Mouse (Mus musculus) myocyte (in vitro differentiated cells): ENCODE data around the gene Olfr690. TPM values are rescaled to one million over a fixed set of nuclear protein-coding genes. Genes with fewer than 3 reads are reported as not detected.

Source experiments
- H3K27me3 ChIP-seq: one replicate; pipeline ENCODE4 v1.6.1; 2011; ENCODE audit not compliant: control insufficient read depth, insufficient read depth, insufficient read length
- H3K36me3 ChIP-seq: one replicate; pipeline ENCODE4 v1.6.1; 2011; ENCODE audit not compliant: control insufficient read depth, insufficient read depth
- H3K4me2 ChIP-seq: one replicate; pipeline ENCODE4 v1.6.1; 2011; ENCODE audit warnings: low read depth, control low read depth
- H3K4me3 ChIP-seq: one replicate; pipeline ENCODE4 v1.5.1; 2011; ENCODE audit warnings: mild to moderate bottlenecking, control low read depth, moderate library complexity
- H3K79me2 ChIP-seq: one replicate; pipeline ENCODE4 v1.6.1; 2011; ENCODE audit not compliant: control insufficient read depth, insufficient read depth
- H3ac ChIP-seq: one replicate; pipeline ENCODE4 v1.6.1; 2011; ENCODE audit not compliant: control insufficient read depth, insufficient read length
- CEBPB ChIP-seq: IDR thresholded peaks from 2 replicates; pipeline ENCODE4 v1.6.1; 2011; ENCODE audit warnings: mild to moderate bottlenecking, moderate library complexity; ENCODE audit not compliant: poor library complexity, insufficient read depth, severe bottlenecking
- E2F4 ChIP-seq: IDR thresholded peaks from one replicate; pipeline ENCODE4 v1.6.1; 2011; ENCODE audit warnings: mild to moderate bottlenecking, control low read depth, moderate library complexity; ENCODE audit not compliant: insufficient read depth
- MAX ChIP-seq: IDR thresholded peaks from one replicate; pipeline ENCODE4 v1.6.1; 2011; ENCODE audit warnings: low read depth, mild to moderate bottlenecking, control low read depth
- MYOD1 ChIP-seq, 3 experiments: IDR thresholded peaks; one replicate each; pipeline ENCODE4 v1.6.1; 2011; ENCODE audit warnings: control low read depth in 2 of 3, low read depth in 2 of 3, mild to moderate bottlenecking in 2 of 3, moderate library complexity in 1 of 3; ENCODE audit not compliant: insufficient read length in 2 of 3, control insufficient read depth in 1 of 3
- MYOG ChIP-seq, 3 experiments: IDR thresholded peaks; one replicate each; pipeline ENCODE4 v1.6.1; 2011; ENCODE audit warnings: control low read depth in 2 of 3, low read depth in 2 of 3, mild to moderate bottlenecking in 2 of 3; ENCODE audit not compliant: insufficient read length in 2 of 3, control insufficient read depth in 1 of 3, insufficient read depth in 1 of 3
- POLR2A ChIP-seq: IDR thresholded peaks from one replicate; pipeline ENCODE4 v1.6.1; 2011; ENCODE audit warnings: low read depth, mild to moderate bottlenecking, control low read depth, moderate library complexity; ENCODE audit not compliant: insufficient read length
- POLR2AphosphoS2 ChIP-seq: IDR thresholded peaks from one replicate; pipeline ENCODE4 v1.6.1; 2011; ENCODE audit warnings: low read depth, control low read depth; ENCODE audit not compliant: insufficient read length
- REST ChIP-seq: IDR thresholded peaks from one replicate; pipeline ENCODE4 v1.6.1; 2011; ENCODE audit warnings: mild to moderate bottlenecking, control low read depth, moderate library complexity; ENCODE audit not compliant: insufficient read depth, insufficient read length
- SRF ChIP-seq: IDR thresholded peaks from one replicate; pipeline ENCODE4 v1.6.1; 2011; ENCODE audit warnings: low read depth; ENCODE audit not compliant: control insufficient read depth, insufficient read length
- TCF12 ChIP-seq: IDR thresholded peaks from one replicate; pipeline ENCODE4 v1.6.1; 2011; ENCODE audit warnings: mild to moderate bottlenecking, control low read depth; ENCODE audit not compliant: poor library complexity, insufficient read depth, severe bottlenecking
- TCF3 ChIP-seq: IDR thresholded peaks from one replicate; pipeline ENCODE4 v1.6.1; 2011; ENCODE audit warnings: low read depth, control low read depth; ENCODE audit not compliant: insufficient read length
- USF1 ChIP-seq: IDR thresholded peaks from one replicate; pipeline ENCODE4 v1.6.1; 2011; ENCODE audit warnings: low read depth, mild to moderate bottlenecking, control low read depth, moderate library complexity
- polyA plus RNA-seq: library from polyadenylated mRNA; unstranded; fragments of >200 nt; fragmentation: generic; extraction: Trizol; gene quantifications from one replicate; pipeline ENCODE4 v1.2.1, GENCODE M21; 2012; ENCODE audit warnings: missing spikeins

Gene Olfr690
- polyA plus RNA-seq, 1 experiment = not detected

DNA sequence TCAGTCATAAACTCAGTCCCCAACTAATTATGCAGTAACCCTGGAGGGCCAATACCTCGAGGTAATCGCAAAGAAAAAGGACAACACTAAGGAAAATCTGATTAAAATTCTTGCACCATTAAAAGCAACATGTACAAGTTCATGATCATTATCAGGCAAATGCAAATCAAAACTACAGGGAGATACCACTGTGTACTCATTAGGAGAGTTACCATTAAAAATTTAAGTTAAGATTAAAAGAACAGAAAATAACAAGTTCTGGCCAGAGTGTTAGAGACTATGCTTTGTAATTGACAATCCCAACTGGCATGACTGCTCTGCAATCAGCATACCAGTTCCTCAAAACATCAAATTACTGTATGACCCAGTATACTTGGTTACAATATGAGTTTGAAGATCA lies 8.8 kb upstream of the Olfr690 start:
- no peak overlapping the region for H3K4me3 ChIP-seq
- no peaks in the 10 kb centered on the region for H3K79me2 ChIP-seq
- H3K36me3 ChIP-seq = no peaks in the 10 kb centered on the region
- TF ChIP-seq SRF (no peak), CEBPB (no peak), TCF12 (no peak), MAX (no peak), MYOD1 (IDR thresholded peaks at IDR 0.05; ENCODE audit: control insufficient read depth in 1 of 3, insufficient read length in 2 of 3, low read depth in 2 of 3) (no peak), USF1 (no peak), E2F4 (no peak), MYOG (IDR thresholded peaks at IDR 0.05; ENCODE audit: control insufficient read depth in 1 of 3, insufficient read depth in 1 of 3, insufficient read length in 2 of 3, low read depth in 2 of 3) (no peak)
- H3K4me2 ChIP-seq = no peak overlapping the region
- H3K27me3 ChIP-seq = no peaks in the 10 kb centered on the region
- no peak overlapping the region for H3ac ChIP-seq

DNA sequence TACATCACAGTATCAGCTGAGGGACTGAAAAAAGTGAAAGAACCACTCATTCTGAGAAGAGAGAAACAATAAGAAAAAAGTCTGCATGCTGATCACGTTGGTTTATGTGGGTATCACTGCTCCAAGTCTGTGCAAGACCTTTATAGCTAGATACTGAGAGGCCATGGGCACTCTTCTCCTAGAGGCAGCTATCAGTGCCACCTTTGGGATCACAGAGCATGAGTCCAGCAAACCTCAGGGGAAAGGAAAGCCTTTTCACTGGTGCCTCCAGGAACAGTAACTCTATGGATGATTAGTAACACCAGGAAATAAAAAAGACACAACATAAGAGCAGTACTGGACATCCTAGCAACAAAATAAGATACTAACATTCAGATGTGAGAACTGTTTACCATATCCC lies 8.3 kb upstream of the Olfr690 start, which contains the start of gene Olfr691:
Gene Olfr691 (minus strand): TSS at position 101 of the 400 bp plus-strand sequence.
- Histone ChIP-seq H3K4me3 (no peak within 1 kb of the TSS), H3K79me2 (no peaks in the 10 kb centered on the region), H3ac (no peak within 1 kb of the TSS), H3K36me3 (no peaks in the 10 kb centered on the region), H3K4me2 (no peak within 1 kb of the TSS), H3K27me3 (no peaks in the 10 kb centered on the region)
- TF ChIP-seq TCF12 (no peak), USF1 (no peak), MYOG (IDR thresholded peaks at IDR 0.05; ENCODE audit: control insufficient read depth in 1 of 3, insufficient read depth in 1 of 3, insufficient read length in 2 of 3, low read depth in 2 of 3) (no peak), MYOD1 (IDR thresholded peaks at IDR 0.05; ENCODE audit: control insufficient read depth in 1 of 3, insufficient read length in 2 of 3, low read depth in 2 of 3) (no peak), TCF3 (no peak), MAX (no peak), POLR2A (no peak), SRF (no peak), POLR2AphosphoS2 (no peak), CEBPB (no peak)

DNA sequence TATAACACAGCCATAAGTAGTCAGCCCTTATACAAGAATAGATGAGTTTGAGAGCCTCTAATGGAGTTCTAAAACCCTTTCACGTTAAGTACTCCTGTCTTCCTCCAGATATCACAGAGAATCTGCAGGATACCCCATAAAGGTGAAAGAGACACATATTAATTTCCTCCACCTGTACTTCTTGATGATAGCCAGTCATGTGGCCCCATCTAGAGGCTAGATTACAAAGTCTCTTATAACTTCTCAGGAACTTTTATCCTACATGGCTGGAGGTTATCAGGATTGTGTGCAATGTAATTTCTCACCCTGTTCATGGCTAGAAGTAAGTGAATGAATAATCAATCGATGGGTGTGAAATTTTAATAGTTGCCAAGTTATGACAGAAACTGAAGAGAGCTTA lies 8.6 kb downstream of the Olfr690 start:
- H3ac ChIP-seq = no peak overlapping the region
- no peak for TF ChIP-seq POLR2AphosphoS2
- no peak for TF ChIP-seq MYOD1 (IDR thresholded peaks at IDR 0.05; ENCODE audit: control insufficient read depth in 1 of 3, insufficient read length in 2 of 3, low read depth in 2 of 3)
- TF ChIP-seq TCF12 = no peak
- TF ChIP-seq MAX = no peak
- no peak for TF ChIP-seq CEBPB
- no peak for TF ChIP-seq SRF
- TF ChIP-seq REST = no peak
- no peak for TF ChIP-seq E2F4
- TF ChIP-seq USF1 = no peak
- TF ChIP-seq TCF3 = no peak
- TF ChIP-seq MYOG (IDR thresholded peaks at IDR 0.05; ENCODE audit: control insufficient read depth in 1 of 3, insufficient read depth in 1 of 3, insufficient read length in 2 of 3, low read depth in 2 of 3) = no peak
- no peak for TF ChIP-seq POLR2A
- no peaks in the 10 kb centered on the region for H3K36me3 ChIP-seq
- H3K79me2 ChIP-seq = no peaks in the 10 kb centered on the region
- H3K27me3 ChIP-seq = no peaks in the 10 kb centered on the region
- no peak overlapping the region for H3K4me2 ChIP-seq
- H3K4me3 ChIP-seq = no peak overlapping the region

DNA sequence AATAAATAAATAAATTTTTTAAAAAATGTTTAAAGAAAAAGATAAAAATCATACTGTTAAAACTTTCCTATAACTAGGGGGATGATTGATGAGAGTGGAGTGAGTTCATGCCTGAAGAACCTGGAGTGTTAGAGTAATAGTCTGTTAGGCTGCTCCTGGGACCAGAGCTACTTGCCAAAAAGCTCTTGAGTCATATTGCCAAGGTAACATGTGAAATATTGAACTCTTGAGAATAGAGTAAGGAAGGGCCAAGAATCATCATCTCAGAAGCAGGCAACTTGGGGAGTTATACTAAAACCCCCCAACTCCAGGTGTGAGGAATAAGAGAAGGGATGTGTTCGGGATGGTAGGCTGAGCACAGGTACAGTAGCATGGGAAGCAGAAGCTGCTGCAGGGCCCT lies 23.0 kb downstream of the Olfr690 start, which contains the start of gene Olfr689:
Gene Olfr689 (plus strand): TSS at position 301 of the 400 bp plus-strand sequence.
- H3K36me3 ChIP-seq = no peaks in the 10 kb centered on the region
- H3ac ChIP-seq = no peak within 1 kb of the TSS
- no peak for TF ChIP-seq CEBPB
- no peak for TF ChIP-seq TCF3
- TF ChIP-seq POLR2AphosphoS2 = no peak
- no peak for TF ChIP-seq POLR2A
- TF ChIP-seq MYOG (IDR thresholded peaks at IDR 0.05; ENCODE audit: control insufficient read depth in 1 of 3, insufficient read depth in 1 of 3, insufficient read length in 2 of 3, low read depth in 2 of 3) = no peak
- no peak for TF ChIP-seq E2F4
- no peak for TF ChIP-seq REST
- TF ChIP-seq USF1 = no peak
- no peak for TF ChIP-seq SRF
- no peak for TF ChIP-seq TCF12
- TF ChIP-seq MAX = no peak
- no peak for TF ChIP-seq MYOD1 (IDR thresholded peaks at IDR 0.05; ENCODE audit: control insufficient read depth in 1 of 3, insufficient read length in 2 of 3, low read depth in 2 of 3)
- no peak within 1 kb of the TSS for H3K4me2 ChIP-seq
- no peak within 1 kb of the TSS for H3K4me3 ChIP-seq
- H3K79me2 ChIP-seq = no peaks in the 10 kb centered on the region
- H3K27me3 ChIP-seq = no peaks in the 10 kb centered on the region

DNA sequence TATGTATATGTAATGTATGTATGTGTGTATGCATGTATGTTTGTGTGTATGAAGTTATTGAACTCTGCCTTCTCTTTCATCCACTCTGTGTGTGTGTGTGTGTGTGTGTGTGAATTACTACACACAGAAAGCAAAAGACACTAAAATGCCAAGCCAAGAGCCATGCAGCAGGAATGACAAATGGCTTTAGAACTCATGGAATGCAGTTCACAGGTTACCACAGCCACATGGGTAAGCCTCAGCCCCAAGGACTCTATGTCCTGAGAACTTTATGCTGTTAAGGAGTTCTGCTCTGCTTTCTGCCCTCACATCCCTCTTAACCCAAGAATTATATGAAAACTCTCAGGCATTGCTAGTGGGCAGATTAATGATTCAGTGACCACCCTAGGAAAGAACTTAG lies 43.9 kb downstream of the Olfr690 start:
- Histone ChIP-seq H3ac (no peak overlapping the region), H3K27me3 (no peaks in the 10 kb centered on the region), H3K79me2 (no peaks in the 10 kb centered on the region), H3K36me3 (no peaks in the 10 kb centered on the region), H3K4me2 (no peak overlapping the region), H3K4me3 (no peak overlapping the region)
- TF ChIP-seq TCF3 (no peak), TCF12 (no peak), POLR2AphosphoS2 (no peak), MAX (no peak), E2F4 (no peak), SRF (no peak), USF1 (no peak), POLR2A (no peak)
